Mouse (Mus musculus) adrenal gland, postnatal 25 days (tissue): ENCODE measurements around the gene Agl. TPM values are rescaled to one million over a fixed set of nuclear protein-coding genes. Genes with fewer than 3 reads are reported as not detected.

Experiments used
- DNase-seq: peaks from one replicate; pipeline ENCODE4 v3.0.0; 2021; ENCODE audit warnings: mixed read lengths
- long read RNA-seq: library from polyadenylated mRNA; stranded (forward); transcript quantifications from one replicate; pipeline ENCODE4 v2.0.0, GENCODE M21; 2021
- total RNA-seq: library from RNA; stranded (reverse); gene quantifications from 2 replicates; pipeline ENCODE4 v1.2.3, GENCODE M21; 2021

The Agl gene
- total RNA-seq, result 50.5 and 57.7 TPM in 2 replicates
- long read RNA-seq, full-length matches to known transcripts, result 18 of 27 reads
- long read RNA-seq, partial matches to known transcripts, result 6 of 27 reads
- long read RNA-seq, other reads (novel, unspliced or antisense), result 3 of 27 reads

- DNase-seq, result peak; percentile 98
Measured at GRCm38 (mm10) chr3:116807811-116808506, at the start of gene Agl. Gene Agl, minus strand, starts transcription at chr3:116808166.

DNA sequence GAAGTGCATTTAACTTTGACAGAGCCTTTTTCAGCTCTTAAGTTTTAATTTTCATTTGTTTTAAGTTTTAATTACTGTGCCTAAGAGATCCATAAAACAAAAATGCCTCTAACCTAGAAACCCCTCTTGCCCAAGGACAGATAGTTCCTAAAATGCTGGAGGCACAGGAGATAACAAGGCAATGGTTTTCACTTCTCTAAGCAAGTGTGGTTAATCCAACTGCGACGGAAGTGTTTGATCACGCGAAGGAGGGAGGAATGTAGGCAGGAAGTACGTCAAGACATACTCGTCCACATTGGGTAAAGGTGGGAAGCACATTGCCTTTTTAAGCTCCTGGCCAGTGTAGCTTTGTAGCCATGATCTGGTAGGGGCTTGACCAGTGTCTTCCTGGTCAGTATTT lies 49.6 kb upstream of the Agl start:
- no peak for DNase-seq

GRCm38 (mm10) chr3:116852421-116852820 lies 44.5 kb upstream of the Agl start:
- no peak for DNase-seq

- no peak for DNase-seq
Measured at GRCm38 (mm10) chr3:116850376-116850775, 42.4 kb upstream of the Agl start.

DNA sequence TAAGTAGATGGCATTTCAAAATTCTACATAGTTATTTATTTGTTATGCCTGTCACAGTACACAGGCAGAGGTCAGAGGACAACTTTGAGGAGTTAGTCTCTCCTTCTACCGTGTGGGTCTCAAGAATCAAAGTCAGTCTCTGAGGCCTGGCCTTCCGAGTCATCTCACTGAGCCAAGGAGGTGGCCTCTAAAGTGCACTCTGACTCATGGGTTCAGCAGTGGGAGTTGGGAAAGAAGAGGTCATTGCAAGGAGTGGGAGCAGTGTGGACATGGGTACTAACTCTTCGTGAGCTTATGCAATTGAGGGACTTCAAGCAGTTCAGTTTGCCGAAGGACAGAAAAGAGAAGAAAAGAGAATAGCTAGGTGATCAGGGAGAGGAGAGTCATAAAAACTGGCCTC lies 41.0 kb upstream of the Agl start:
- no peak for DNase-seq

- DNase-seq, result no peak
Measured at GRCm38 (mm10) chr3:116848099-116848498, 40.1 kb upstream of the Agl start.

DNA sequence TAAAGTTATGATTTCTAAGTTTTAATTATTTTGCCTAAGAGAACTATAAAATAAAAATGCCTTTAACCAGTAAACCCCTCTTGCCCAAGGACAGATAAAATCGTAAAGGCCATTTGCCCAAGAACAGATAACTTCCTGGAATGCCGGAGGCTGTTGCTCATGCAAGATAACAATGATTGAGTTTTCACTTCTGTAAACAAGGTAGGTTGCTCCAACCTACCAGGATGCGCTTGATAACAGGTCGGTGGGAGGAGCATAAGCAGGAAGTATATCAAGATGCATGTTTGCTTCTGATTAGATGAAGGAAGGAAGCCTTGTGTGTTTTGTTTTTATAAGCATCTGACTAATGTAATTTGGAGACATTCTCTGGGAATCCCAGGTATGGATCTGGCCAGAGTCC lies 38.1 kb upstream of the Agl start:
- no peak for DNase-seq

DNA sequence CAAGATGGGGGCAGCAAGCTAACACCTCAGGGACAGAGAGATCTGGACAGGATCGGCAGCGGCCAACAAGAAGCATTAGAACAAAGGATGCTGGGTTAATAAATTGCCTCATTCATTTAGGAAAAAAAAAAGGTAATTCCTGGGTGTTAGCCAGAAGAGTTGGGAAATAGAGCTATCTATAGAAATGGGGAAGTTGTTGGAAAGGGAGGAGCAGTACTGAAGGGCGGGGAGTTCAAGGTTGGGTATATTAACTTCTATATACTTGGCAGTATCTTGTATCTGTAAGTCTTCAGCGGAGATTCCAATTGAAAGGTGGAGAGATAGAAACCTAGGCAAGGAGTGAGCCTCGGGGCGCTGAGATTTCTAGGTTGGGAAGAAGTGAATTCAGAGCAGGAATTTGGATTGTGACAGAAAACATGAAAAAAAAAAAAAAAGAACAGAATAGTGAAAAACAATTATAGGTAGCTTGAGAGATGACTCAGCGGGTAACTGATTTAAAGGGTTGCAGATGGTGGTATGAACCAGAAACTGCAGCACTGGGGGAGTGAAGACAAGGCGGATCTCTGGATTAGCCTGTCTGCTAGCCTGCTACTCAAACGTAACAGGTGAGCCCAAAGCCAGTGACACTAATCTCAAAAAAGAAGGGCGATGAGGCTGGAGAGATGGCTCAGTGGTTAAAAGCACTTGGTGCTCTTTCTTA lies 37.1 kb upstream of the Agl start:
- no peak for DNase-seq

DNA sequence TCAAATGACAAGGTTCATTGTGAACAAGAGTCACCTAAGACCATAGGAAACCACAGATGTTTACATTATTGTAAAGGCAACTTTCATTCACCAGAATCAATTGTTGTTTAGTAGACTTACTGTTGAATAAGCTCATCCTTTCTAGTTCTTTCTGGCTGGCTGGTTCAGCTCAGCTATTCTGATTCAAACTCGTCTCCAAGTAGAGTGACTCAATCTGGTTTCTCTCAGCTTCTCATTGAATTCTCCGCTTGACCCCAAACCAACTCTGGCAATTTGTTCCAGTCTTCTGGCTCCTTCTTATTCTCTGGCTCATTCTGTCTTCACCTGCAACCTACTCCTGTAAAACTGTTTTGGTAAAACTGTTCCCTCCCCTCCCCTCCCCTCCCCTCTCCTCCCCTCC lies 33.3 kb upstream of the Agl start:
- no peak for DNase-seq

GRCm38 (mm10) chr3:116836681-116837475 lies 28.9 kb upstream of the Agl start:
- no peak for DNase-seq

DNA sequence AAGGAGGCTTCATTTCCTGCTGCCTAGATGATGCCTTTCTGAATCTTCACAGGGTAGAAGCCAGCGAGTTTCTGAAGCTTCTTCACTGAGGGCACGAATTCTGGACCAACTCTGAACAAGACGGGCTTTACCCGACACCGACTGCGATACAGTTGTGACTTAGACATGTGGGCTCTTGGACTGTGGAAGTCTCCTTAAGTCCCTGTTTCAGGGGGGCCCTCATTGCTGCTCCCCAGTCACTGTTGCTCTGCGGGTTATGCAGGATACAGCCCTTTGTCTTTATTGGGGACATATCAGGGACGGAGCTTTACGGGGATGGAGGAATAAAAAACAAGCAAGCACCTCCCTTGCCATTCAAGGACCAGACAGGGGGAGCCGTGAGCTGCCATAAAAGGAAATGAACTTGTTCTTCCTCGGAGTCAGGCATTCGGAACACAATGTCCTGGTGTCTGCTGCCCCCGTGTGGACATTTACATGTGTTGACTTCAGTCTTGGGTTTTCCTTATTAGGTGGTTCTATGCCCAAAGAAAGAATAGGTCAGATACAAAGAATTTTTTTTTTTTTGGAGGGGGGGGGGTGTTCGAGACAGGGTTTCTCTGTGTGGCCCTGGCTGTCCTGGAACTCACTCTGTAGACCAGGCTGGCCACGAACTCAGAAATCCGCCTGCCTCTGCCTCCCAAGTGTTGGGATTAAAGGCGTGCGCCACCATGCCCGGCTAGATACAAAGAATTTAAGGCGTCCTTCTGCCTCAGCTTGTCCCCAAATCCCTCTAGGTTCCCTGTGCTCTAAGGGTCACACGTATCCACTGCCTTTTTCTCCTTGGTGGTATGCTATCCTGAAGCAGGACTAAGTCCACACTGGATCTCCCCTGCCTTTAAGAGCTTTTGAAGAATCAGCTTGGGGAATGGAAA lies 28.1 kb upstream of the Agl start:
- peak; percentile 84 for DNase-seq

- DNase-seq, result no peak
Measured at GRCm38 (mm10) chr3:116835350-116835749, 27.4 kb upstream of the Agl start.

DNA sequence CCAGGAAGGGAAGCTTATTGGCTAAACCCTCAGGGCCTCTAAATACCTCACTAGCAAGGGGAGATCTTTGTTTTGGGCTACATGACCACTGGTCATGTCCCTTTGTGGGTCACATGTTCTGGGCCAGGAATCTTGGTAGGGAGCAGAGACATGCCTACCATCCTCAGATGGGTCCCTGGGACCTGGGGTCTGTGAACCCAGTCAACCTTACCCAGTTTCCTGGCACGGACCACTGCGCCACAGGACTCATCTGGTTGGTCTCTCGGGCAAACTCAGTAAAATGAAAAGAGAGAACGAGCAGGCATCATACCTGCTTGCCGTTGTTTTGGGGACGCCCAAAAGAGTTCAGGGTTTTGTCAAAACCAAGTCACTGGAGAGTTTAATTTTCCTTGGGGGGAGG lies 26.3 kb upstream of the Agl start:
- DNase-seq, result no peak

DNA sequence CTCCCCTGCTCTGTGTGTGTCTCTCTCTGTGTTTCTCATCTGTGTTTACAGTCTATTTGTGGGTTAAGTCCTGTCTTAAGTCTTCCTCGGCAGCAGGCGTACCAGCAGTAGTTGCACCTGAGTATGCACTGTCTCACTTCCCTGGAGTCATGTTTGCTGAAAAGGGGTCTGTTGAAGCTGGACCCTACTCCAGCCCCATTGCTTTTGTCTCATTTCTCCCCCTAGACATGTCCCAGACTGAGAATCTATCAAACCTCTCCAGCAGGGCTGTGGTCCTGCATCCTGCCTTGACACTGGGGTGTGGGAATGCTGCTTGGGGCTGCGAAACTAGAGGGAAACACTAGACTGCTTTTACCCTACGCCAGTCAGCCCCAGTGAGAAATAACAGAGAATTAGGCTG lies 25.5 kb upstream of the Agl start:
- DNase-seq, result no peak

- no peak for DNase-seq
Measured at GRCm38 (mm10) chr3:116832526-116833310, 24.8 kb upstream of the Agl start.

- no peak for DNase-seq
Measured at GRCm38 (mm10) chr3:116831324-116831723, 23.4 kb upstream of the Agl start.

DNA sequence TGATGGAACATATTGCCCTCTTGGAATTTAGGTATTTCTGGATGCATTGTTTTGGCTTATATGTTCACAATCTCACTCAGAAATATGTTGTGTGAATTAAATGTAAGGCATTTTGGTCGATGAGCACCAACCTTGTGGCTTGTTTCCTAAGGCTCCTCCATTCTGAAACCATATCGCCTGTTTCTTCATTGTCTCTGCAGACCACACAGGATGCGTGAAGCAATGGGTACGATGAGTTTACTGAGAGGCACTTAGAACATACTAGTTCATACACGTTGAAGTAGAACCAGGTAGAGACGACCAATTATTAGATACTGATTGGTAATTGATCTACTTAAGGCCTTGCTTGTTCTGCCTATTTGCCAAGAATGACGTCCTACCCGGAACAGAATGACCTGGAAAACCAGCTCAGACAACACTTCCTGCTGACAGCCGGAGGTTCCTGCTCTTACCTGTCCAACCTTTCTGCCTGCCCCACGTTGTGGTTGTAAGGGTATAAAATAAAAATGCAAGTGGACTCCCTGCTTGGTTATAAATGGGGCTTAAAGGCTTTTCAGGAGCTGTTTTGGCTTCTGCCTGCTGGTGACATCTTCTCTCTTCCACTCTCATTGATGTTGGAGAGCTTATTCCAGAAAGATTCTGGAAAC lies 21.4 kb upstream of the Agl start:
- DNase-seq, result no peak

GRCm38 (mm10) chr3:116826471-116827215 lies 18.7 kb upstream of the Agl start:
- no peak for DNase-seq

GRCm38 (mm10) chr3:116817231-116817630 lies 9.3 kb upstream of the Agl start:
- no peak for DNase-seq
